Mouse (Mus musculus) bone marrow macrophage, adult 2 months (primary cell): ENCODE results near the gene Hpse2.

ENCODE experiments used
- CTCF ChIP-seq: IDR thresholded peaks from 2 replicates; pipeline ENCODE4 v1.5.1; 2012; ENCODE audit warnings: low read depth, mild to moderate bottlenecking, low read length, moderate library complexity
- POLR2A ChIP-seq: IDR thresholded peaks from 2 replicates; pipeline ENCODE4 v1.6.1; 2012; ENCODE audit warnings: mild to moderate bottlenecking, low read depth, low read length, borderline replicate concordance

- TF ChIP-seq CTCF (no peak), POLR2A (no peak)
Measured at GRCm38 (mm10) chr19:42929702-42930101, 458.5 kb downstream of the Hpse2 start.
